Mouse (Mus musculus) heart, postnatal 0 days (tissue): ENCODE measurements around the gene Vwa7. TPM values are rescaled to one million over a fixed set of nuclear protein-coding genes. Genes with fewer than 3 reads are reported as not detected.
A peak's percentile ranks its signal among the peaks of the same experiment; 100 is the strongest.

ENCODE experiments used
- ATAC-seq: fragments of 200-750 bp; cut with Nextera tagmentation; 2 replicates; pipeline ENCODE4 v1.8.0; 2017; ENCODE audit warnings: low read depth, moderate number of reproducible peaks, moderate library complexity; ENCODE audit not compliant: insufficient read depth
- DNase-seq: peaks from one replicate; pipeline ENCODE4 v3.0.0-alpha.2; 2016; ENCODE audit warnings: low spot score
- H3K27ac ChIP-seq: fragments of 300-500 bp; sonication (generic); 2 replicates; pipeline ENCODE4 v1.5.1; 2014; ENCODE audit warnings: low read depth, mild to moderate bottlenecking
- H3K27me3 ChIP-seq: fragments of 300-500 bp; sonication (generic); 2 replicates; pipeline ENCODE4 v1.6.1; 2014; ENCODE audit warnings: low read length, mixed read lengths; ENCODE audit not compliant: control insufficient read depth, insufficient read depth
- H3K36me3 ChIP-seq: fragments of 300-500 bp; sonication (generic); replicated peaks from 2 replicates; pipeline ENCODE4 v1.6.1; 2014; ENCODE audit warnings: low read length, mixed read lengths; ENCODE audit not compliant: control insufficient read depth, insufficient read depth
- H3K4me1 ChIP-seq: fragments of 300-500 bp; sonication (generic); 2 replicates; pipeline ENCODE4 v1.6.1; 2014; ENCODE audit warnings: antibody characterized with exemption; ENCODE audit not compliant: control insufficient read depth, insufficient read depth
- H3K4me2 ChIP-seq: fragments of 300-500 bp; sonication (generic); 2 replicates; pipeline ENCODE4 v1.6.1; 2014; ENCODE audit warnings: low read depth, mild to moderate bottlenecking, low read length, moderate library complexity
- H3K4me3 ChIP-seq: fragments of 300-500 bp; sonication (generic); 2 replicates; pipeline ENCODE4 v1.5.1; 2014; ENCODE audit warnings: low read depth, low read length
- H3K9ac ChIP-seq: fragments of 300-500 bp; sonication (generic); replicated peaks from 2 replicates; pipeline ENCODE4 v1.6.1; 2014; ENCODE audit warnings: low read depth, low read length, mixed read lengths
- H3K9me3 ChIP-seq: fragments of 300-500 bp; sonication (generic); replicated peaks from 2 replicates; pipeline ENCODE4 v1.6.1; 2016; ENCODE audit warnings: low read length; ENCODE audit not compliant: control insufficient read depth
- CTCF ChIP-seq: IDR thresholded peaks from 2 replicates; pipeline ENCODE4 v1.5.1; 2016; ENCODE audit warnings: antibody characterized with exemption, control low read depth, low read depth
- EP300 ChIP-seq: IDR thresholded peaks from 2 replicates; pipeline ENCODE4 v1.6.1; 2016; ENCODE audit warnings: antibody characterized with exemption, low read depth
- WGBS: fragments of 180-500 bp; shearing (Covaris S2); extraction: QIAGEN DNeasy Blood & Tissue Kit; methylation state at CpG from one replicate; pipeline ENCODE4 v1.1.7; 2014; 5-methylcytosine and 5-hydroxymethylcytosine counted together
- polyA plus RNA-seq: library from polyadenylated mRNA; unstranded; fragments of >200 nt; fragmentation: Nextera tagmentation; extraction: Ambion mirVana; gene quantifications from 2 replicates; pipeline ENCODE4 v1.2.1, GENCODE M21; 2015
- total RNA-seq: library from RNA; depleted of rRNA; stranded (reverse); fragments of >200 nt; gene quantifications from 2 replicates; pipeline ENCODE4 v1.2.3, GENCODE M21; 2014; ENCODE audit warnings: low replicate concordance

Vwa7 gene
- total and polyA plus RNA-seq, 2 experiments from 2014 or later: 0.63 to 0.92 TPM

- Histone ChIP-seq H3K27ac (peak overlapping the region; percentile 98), H3K9me3 (no peaks in the 10 kb centered on the region), H3K4me1 (peaks cover 16% of the 10 kb centered on the region), H3K4me3 (peak overlapping the region; percentile 80), H3K27me3 (no peaks in the 10 kb centered on the region), H3K9ac (peak overlapping the region; percentile 31; the same call in 1 of the 2 replicates), H3K36me3 (peaks cover 48% of the 10 kb centered on the region), H3K4me2 (peak overlapping the region; percentile 92)
- ATAC-seq (no peak), DNase-seq (no peak)
- 63% methylated on average over 12 of the region's 12 CpGs for WGBS
- TF ChIP-seq EP300 (no peak), CTCF (no peak)
Measured at GRCm38 (mm10) chr17:35052271-35052798, 36.0 kb downstream of the Vwa7 start.

- TF ChIP-seq EP300: no peak
- TF ChIP-seq CTCF: no peak
- H3K27me3 ChIP-seq: no peaks in the 10 kb centered on the region
- H3K4me1 ChIP-seq: 0 out of 2 replicates have a peak, but pooled peaks cover 7% of the 10 kb centered on the region
- H3K9ac ChIP-seq: no peak overlapping the region
- DNase-seq: no peak
- WGBS: 73% methylated on average over 7 of the region's 7 CpGs
- peaks cover 64% of the 10 kb centered on the region for H3K36me3 ChIP-seq
- ATAC-seq: no peak
- peak overlapping the region; percentile 32; the same call in 1 of the 2 replicates for H3K27ac ChIP-seq
- H3K4me3 ChIP-seq: no peak overlapping the region
- H3K9me3 ChIP-seq: no peaks in the 10 kb centered on the region
- no peak overlapping the region for H3K4me2 ChIP-seq
Measured at GRCm38 (mm10) chr17:35055691-35056495, 39.5 kb downstream of the Vwa7 start.

- H3K36me3 ChIP-seq: peaks cover 74% of the 10 kb centered on the region
- no peaks in the 10 kb centered on the region for H3K27me3 ChIP-seq
- no peak overlapping the region for H3K27ac ChIP-seq
- 75% methylated on average over 3 of the region's 3 CpGs for WGBS
- H3K4me2 ChIP-seq: no peak overlapping the region
- no peak for DNase-seq
- no peak overlapping the region for H3K4me3 ChIP-seq
- H3K9ac ChIP-seq: no peak overlapping the region
- no peaks in the 10 kb centered on the region for H3K9me3 ChIP-seq
- no peak for ATAC-seq
- no peak for TF ChIP-seq CTCF
- TF ChIP-seq EP300: no peak
- 0 out of 2 replicates have a peak, but pooled peaks cover 7% of the 10 kb centered on the region for H3K4me1 ChIP-seq
Measured at GRCm38 (mm10) chr17:35057090-35057489, 40.7 kb downstream of the Vwa7 start.

- DNase-seq: no peak
- peak overlapping the region; percentile 87 for H3K27ac ChIP-seq
- WGBS: 44% methylated on average over 9 of the region's 9 CpGs
- H3K27me3 ChIP-seq: no peaks in the 10 kb centered on the region
- no peaks in the 10 kb centered on the region for H3K9me3 ChIP-seq
- no peak for ATAC-seq
- no peak overlapping the region for H3K4me3 ChIP-seq
- peak overlapping the region; percentile 75; the same call in 1 of the 2 replicates for H3K4me2 ChIP-seq
- TF ChIP-seq CTCF: no peak
- no peak for TF ChIP-seq EP300
- peaks cover 72% of the 10 kb centered on the region for H3K36me3 ChIP-seq
- H3K4me1 ChIP-seq: 0 out of 2 replicates have a peak, but pooled peaks cover 4% of the 10 kb centered on the region
- no peak overlapping the region for H3K9ac ChIP-seq
Measured at GRCm38 (mm10) chr17:35058316-35058715, 41.9 kb downstream of the Vwa7 start.

GRCm38 (mm10) chr17:35058911-35059892, 42.8 kb downstream of the Vwa7 start, which contains the start of gene Ddah2:
Ddah2 (plus strand) TSS chr17:35059035.
- Histone ChIP-seq H3K9ac (peak within 1 kb of the TSS; percentile 71), H3K27me3 (peaks cover 6% of the 10 kb centered on the region; the same call in 1 of the 2 replicates), H3K4me1 (0 out of 2 replicates have a peak, but pooled peaks cover 4% of the 10 kb centered on the region), H3K4me3 (peak within 1 kb of the TSS; percentile 62), H3K36me3 (peaks cover 63% of the 10 kb centered on the region), H3K27ac (peak within 1 kb of the TSS; percentile 87), H3K4me2 (peak within 1 kb of the TSS; percentile 75), H3K9me3 (no peaks in the 10 kb centered on the region)
- under 1% methylated on average over 55 of the region's 57 CpGs for WGBS
- DNase-seq (peak; percentile 91), ATAC-seq (peak; percentile 92)
- TF ChIP-seq EP300 (peak; percentile 23; the same call in 1 of the 2 replicates), CTCF (peak; percentile 59)
